Mouse (Mus musculus): ENCODE results near the gene Tmem179.

GRCm38 (mm10) chr12:112533758-112534157 is 17.2 kb upstream of the Tmem179 start:
- no peak for TF ChIP-seq GATA1 (IDR thresholded peaks at IDR 0.05; ENCODE audit: borderline replicate concordance, low read length)
- TF ChIP-seq FLI1 (IDR thresholded peaks at IDR 0.05; ENCODE audit: low read length) = no peak
